Mouse (Mus musculus): ENCODE data around the gene Vps13d.

The Vps13d gene

DNA sequence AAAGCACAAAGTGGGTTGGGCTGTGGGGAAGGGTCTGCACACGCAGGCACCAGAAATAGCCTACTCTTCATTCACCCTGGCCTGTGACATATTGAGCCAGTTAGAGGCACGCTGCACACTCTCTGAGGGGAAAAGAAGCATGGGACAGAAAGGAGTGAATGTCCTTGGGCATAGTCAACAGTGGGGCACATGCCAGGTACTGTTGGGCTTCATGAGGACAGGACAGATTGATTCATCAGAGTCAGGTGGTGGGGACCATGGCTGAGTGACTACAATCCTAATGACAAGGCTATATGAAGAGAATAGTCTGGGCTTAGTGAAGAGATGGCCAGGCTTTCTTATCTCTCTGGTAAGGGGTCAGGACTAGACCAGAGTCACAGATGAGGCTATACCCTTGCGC lies 252.4 kb downstream of the Vps13d start:
- no peak for DNase-seq (ENCODE audit: low read depth, low spot score)

DNA sequence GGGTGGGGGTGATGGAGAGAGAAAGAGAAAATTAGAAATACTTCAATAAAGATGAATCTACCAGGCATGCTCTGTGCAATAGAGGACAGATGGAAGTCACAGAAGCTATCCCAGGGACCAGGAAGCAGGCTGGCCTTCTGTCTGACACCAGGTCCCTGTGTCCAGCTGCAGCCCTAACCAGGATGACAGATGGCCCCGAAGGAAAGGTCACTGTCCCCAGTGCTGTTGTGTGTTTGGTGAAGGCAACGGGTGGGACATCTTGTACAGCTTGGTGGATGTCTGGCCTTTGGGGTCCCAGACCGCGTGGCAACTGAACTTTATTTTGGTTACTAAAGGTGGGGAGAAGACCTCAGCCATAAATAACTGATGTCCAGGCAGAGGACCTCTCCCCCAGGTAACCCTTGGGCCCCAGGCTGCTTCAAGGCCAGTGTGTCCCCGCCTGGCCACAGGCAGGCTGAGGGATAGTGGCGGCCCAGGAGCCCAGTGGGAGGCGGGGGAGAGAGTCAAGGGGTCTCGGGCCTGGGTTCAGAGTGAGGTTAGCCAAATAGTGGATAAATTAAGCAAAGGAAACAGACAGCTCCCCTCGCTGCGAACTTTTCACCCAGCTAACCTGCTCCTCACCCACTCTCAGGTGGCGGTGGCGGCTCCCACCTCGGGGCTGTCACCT lies 253.9 kb downstream of the Vps13d start:
- no peak for DNase-seq (ENCODE audit: low read depth, low spot score)

- DNase-seq (ENCODE audit: low read depth, low spot score): no peak
Measured at GRCm38 (mm10) chr4:144939847-144940411, 254.9 kb downstream of the Vps13d start.

- no peak for DNase-seq (ENCODE audit: low read depth, low spot score)
Measured at GRCm38 (mm10) chr4:144936563-144937154, 258.1 kb downstream of the Vps13d start.

- peak; percentile 97 for DNase-seq (ENCODE audit: low read depth, low spot score)
Measured at GRCm38 (mm10) chr4:144934501-144934900, 260.3 kb downstream of the Vps13d start.

DNA sequence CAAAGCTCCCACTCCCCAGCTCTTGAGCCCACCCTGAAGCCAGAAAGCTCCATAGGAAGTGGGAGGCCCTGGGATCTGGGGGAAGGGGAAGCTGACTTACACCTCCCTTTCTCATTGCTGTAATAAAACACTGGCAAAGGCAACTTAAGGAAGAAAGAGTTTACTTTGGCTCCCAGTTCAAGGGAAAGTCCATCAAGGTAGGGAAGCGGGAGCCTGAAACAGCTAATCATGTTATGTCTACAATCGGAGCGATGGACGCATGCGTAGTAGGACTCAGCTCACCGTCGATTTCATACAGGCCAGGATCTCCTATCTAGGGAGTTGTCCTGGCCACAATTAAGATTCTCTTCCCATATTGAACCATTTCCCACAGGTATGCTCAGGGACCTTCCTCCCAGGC lies 263.6 kb downstream of the Vps13d start:
- DNase-seq (ENCODE audit: low read depth, low spot score): no peak

- DNase-seq (ENCODE audit: low read depth, low spot score): peak; percentile 62
Measured at GRCm38 (mm10) chr4:144930366-144930765, 264.4 kb downstream of the Vps13d start.

GRCm38 (mm10) chr4:144929811-144930221 lies 265.0 kb downstream of the Vps13d start:
- DNase-seq (ENCODE audit: low read depth, low spot score): no peak

DNA sequence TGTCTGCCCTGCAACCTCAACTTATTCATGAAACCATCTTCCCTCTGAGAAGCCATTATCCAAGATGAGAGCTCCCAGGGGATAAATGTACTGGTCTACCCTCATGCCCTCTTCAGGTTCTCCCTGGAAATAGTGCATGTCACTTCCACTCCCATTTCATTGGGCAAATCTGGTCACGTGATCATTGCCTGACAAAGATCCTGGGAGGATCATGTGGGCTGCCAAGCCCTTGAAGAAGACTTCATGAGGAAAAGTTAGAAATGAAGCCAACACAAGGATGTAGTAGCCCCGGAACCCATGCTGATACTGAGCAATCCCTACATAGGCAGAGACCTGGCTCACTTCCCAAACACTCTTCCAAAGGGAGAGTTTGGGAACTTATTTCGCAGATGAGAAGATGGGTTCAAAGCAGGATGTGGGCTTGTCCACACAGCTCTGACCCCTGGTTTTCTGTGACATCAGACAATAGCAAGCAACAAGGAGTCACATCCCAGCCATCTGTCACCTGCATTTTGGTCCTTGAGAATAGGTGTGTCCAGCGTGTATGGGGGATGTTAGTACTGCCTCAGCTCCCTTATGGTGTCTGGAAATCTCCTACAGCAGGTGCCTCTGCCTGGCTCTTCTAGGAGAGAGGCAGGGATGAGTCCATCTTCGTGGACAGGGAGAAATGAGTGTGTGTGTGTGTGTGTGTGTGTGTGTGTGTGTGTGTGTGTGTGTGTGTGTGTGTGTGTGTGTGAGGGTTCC lies 265.9 kb downstream of the Vps13d start:
- peak; percentile 63 for DNase-seq (ENCODE audit: low read depth, low spot score)
